Mouse (Mus musculus) neural tube, embryonic 15.5 days (tissue): ENCODE data around the gene Apom. TPM values are rescaled to one million over a fixed set of nuclear protein-coding genes. Genes with fewer than 3 reads are reported as not detected.
A peak's percentile ranks its signal among the peaks of the same experiment; 100 is the strongest.

Source experiments
- ATAC-seq: fragments of 200-750 bp; cut with Nextera tagmentation; 2 replicates; pipeline ENCODE4 v1.8.0; 2017; ENCODE audit warnings: mild to moderate bottlenecking, moderate TSS enrichment, moderate library complexity; ENCODE audit not compliant: low FRiP score
- H3K27ac ChIP-seq: fragments of 300-500 bp; sonication (generic); replicated peaks from 2 replicates; pipeline ENCODE4 v1.5.1; 2015; ENCODE audit warnings: mild to moderate bottlenecking, inconsistent platforms
- H3K27me3 ChIP-seq: fragments of 300-500 bp; sonication (generic); replicated peaks from 2 replicates; pipeline ENCODE4 v1.6.1; 2015; ENCODE audit warnings: inconsistent platforms
- H3K36me3 ChIP-seq: fragments of 300-500 bp; sonication (generic); 2 replicates; pipeline ENCODE4 v1.6.1; 2015; ENCODE audit warnings: inconsistent platforms
- H3K4me1 ChIP-seq: fragments of 300-500 bp; sonication (generic); 2 replicates; pipeline ENCODE4 v1.6.1; 2015; ENCODE audit warnings: inconsistent platforms
- H3K4me2 ChIP-seq: fragments of 300-500 bp; sonication (generic); 2 replicates; pipeline ENCODE4 v1.6.1; 2015; ENCODE audit warnings: inconsistent platforms, mild to moderate bottlenecking, moderate library complexity
- H3K4me3 ChIP-seq: fragments of 300-500 bp; sonication (generic); replicated peaks from 2 replicates; pipeline ENCODE4 v1.5.1; 2015; ENCODE audit warnings: mild to moderate bottlenecking, inconsistent platforms
- H3K9ac ChIP-seq: fragments of 300-500 bp; sonication (generic); replicated peaks from 2 replicates; pipeline ENCODE4 v1.6.1; 2015; ENCODE audit warnings: mild to moderate bottlenecking, inconsistent platforms
- H3K9me3 ChIP-seq: fragments of 300-500 bp; sonication (generic); replicated peaks from 2 replicates; pipeline ENCODE4 v1.6.1; 2016; ENCODE audit warnings: inconsistent platforms
- WGBS: fragments of 180-500 bp; shearing (Covaris S2); methylation state at CpG from one replicate; pipeline ENCODE4 v1.1.7; 2015; ENCODE audit warnings: mixed read lengths; 5-methylcytosine and 5-hydroxymethylcytosine counted together
- polyA plus RNA-seq: library from polyadenylated mRNA; unstranded; fragments of >200 nt; fragmentation: Nextera tagmentation; extraction: Ambion mirVana; gene quantifications from 2 replicates; pipeline ENCODE4 v1.2.1, GENCODE M21; 2015

The Apom gene
- polyA plus RNA-seq, 1 experiment from 2014 or later = 0.20 TPM

- Histone ChIP-seq H3K9me3 (no peaks in the 10 kb centered on the region), H3K9ac (no peak overlapping the region), H3K4me3 (no peak overlapping the region), H3K27ac (no peak overlapping the region), H3K27me3 (no peaks in the 10 kb centered on the region), H3K4me1 (peaks cover 4% of the 10 kb centered on the region; the same call in 1 of the 2 replicates), H3K36me3 (peaks cover 34% of the 10 kb centered on the region), H3K4me2 (peak overlapping the region; percentile 31)
- 25% methylated on average over 13 of the region's 13 CpGs for WGBS
- ATAC-seq = no peak
These were observed 26.0 kb downstream of the Apom start for GRCm38 (mm10) chr17:35105740-35106389.

- Histone ChIP-seq H3K9ac (no peak overlapping the region), H3K27ac (no peak overlapping the region), H3K4me3 (no peak overlapping the region), H3K4me2 (no peak overlapping the region), H3K9me3 (no peaks in the 10 kb centered on the region), H3K4me1 (peaks cover 4% of the 10 kb centered on the region; the same call in 1 of the 2 replicates), H3K36me3 (peaks cover 44% of the 10 kb centered on the region), H3K27me3 (no peaks in the 10 kb centered on the region)
- ATAC-seq = no peak
- WGBS = 80% methylated on average over 6 of the region's 6 CpGs
These were observed 27.1 kb downstream of the Apom start for GRCm38 (mm10) chr17:35104754-35105153.

- H3K4me2 ChIP-seq = no peak overlapping the region
- no peak overlapping the region for H3K9ac ChIP-seq
- H3K4me1 ChIP-seq = peaks cover 4% of the 10 kb centered on the region; the same call in 1 of the 2 replicates
- no peaks in the 10 kb centered on the region for H3K9me3 ChIP-seq
- H3K36me3 ChIP-seq = peaks cover 51% of the 10 kb centered on the region
- no peak overlapping the region for H3K27ac ChIP-seq
- H3K4me3 ChIP-seq = no peak overlapping the region
- 96% methylated on average over 7 of the region's 7 CpGs for WGBS
- ATAC-seq = no peak
- H3K27me3 ChIP-seq = no peaks in the 10 kb centered on the region
These were observed 27.8 kb downstream of the Apom start for GRCm38 (mm10) chr17:35104079-35104478.

DNA sequence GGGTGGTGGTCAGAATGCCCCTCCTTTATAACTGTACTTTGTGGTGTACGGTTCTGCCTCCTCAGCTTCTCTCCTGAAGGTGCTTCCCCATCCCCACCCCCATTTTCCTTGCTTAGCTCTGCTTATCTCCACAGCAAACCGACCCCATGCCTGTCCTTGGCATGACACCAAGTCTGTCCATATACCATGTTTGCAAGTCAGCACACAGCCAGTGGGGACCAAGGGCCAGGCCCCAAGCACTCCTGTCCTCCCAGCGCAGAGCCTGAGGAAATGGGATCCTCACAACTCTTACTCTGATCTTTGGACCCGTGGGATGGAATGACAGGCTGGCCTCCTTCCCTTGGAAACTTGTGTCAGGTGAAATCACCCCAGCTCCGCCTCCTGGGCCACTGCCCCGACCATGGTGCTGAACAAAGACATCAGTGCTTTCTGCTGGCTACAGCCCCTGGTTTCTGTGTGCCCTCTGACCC lies 28.6 kb downstream of the Apom start:
- Histone ChIP-seq H3K9ac (no peak overlapping the region), H3K27ac (no peak overlapping the region), H3K36me3 (peaks cover 58% of the 10 kb centered on the region), H3K9me3 (no peaks in the 10 kb centered on the region), H3K4me1 (peaks cover 4% of the 10 kb centered on the region; the same call in 1 of the 2 replicates), H3K27me3 (no peaks in the 10 kb centered on the region), H3K4me3 (no peak overlapping the region), H3K4me2 (no peak overlapping the region)
- no peak for ATAC-seq
- WGBS = 76% methylated on average over 6 of the region's 6 CpGs

DNA sequence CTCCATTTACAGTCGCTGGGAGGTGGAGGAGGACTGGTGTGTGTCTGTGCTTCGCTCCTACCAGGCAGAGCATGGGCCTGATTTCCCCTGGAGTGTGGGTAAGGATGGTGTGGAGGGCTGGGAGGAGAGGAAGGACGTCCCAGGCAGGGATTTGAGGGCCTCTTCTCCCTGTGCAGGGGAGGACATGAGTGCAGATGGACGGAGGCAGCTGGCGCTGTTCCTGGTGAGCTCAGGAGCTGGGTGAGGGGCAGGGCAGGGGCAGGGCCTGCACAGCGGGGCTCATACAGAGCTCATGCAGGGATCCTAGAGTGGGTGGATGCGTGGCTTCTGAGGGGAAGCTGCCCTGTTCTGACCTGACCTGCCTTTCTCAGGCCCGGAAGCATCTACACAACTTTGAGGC lies 29.6 kb downstream of the Apom start:
- Histone ChIP-seq H3K27ac (no peak overlapping the region), H3K27me3 (no peaks in the 10 kb centered on the region), H3K4me1 (peaks cover 4% of the 10 kb centered on the region; the same call in 1 of the 2 replicates), H3K9me3 (no peaks in the 10 kb centered on the region), H3K4me2 (no peak overlapping the region), H3K9ac (no peak overlapping the region), H3K36me3 (peaks cover 66% of the 10 kb centered on the region), H3K4me3 (no peak overlapping the region)
- WGBS = 78% methylated on average over 8 of the region's 8 CpGs
- no peak for ATAC-seq

- no peaks in the 10 kb centered on the region for H3K9me3 ChIP-seq
- no peak overlapping the region for H3K4me2 ChIP-seq
- 94% methylated on average over 11 of the region's 11 CpGs for WGBS
- H3K27ac ChIP-seq = no peak overlapping the region
- peaks cover 4% of the 10 kb centered on the region; the same call in 1 of the 2 replicates for H3K4me1 ChIP-seq
- H3K9ac ChIP-seq = no peak overlapping the region
- H3K4me3 ChIP-seq = no peak overlapping the region
- H3K27me3 ChIP-seq = no peaks in the 10 kb centered on the region
- peaks cover 77% of the 10 kb centered on the region for H3K36me3 ChIP-seq
- no peak for ATAC-seq
These were observed 30.7 kb downstream of the Apom start for GRCm38 (mm10) chr17:35101161-35101560.

DNA sequence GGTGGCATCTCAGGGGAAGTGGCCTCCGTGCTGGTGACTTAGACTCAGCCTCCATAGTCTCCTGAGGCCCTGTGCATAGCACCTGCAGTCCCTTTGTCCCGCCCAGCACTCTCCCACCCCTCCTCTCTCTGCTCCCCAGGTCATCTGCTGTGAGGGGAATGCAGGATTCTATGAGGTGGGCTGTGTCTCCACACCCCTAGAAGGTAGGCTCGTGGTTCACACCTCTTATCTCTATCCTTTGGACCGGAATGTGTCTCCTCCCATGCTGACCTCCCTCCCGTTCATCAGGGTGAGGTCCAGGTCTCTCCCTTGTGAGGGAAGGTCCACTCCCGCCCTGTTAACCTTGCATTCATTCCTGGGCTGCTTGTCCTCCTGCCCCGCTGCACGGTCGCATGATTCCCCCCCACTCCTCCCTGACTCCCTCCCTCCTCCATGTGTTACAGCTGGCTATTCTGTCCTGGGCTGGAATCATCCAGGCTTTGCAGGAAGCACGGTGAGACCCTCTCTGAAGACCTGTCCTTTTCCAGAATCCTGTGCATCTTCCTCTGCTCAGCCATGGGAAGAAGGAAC lies 31.6 kb downstream of the Apom start:
- Histone ChIP-seq H3K4me1 (no peaks in the 10 kb centered on the region), H3K27me3 (no peaks in the 10 kb centered on the region), H3K4me2 (no peak overlapping the region), H3K9ac (no peak overlapping the region), H3K4me3 (no peak overlapping the region), H3K36me3 (peaks cover 82% of the 10 kb centered on the region), H3K27ac (no peak overlapping the region), H3K9me3 (no peaks in the 10 kb centered on the region)
- no peak for ATAC-seq
- WGBS = 74% methylated on average over 10 of the region's 10 CpGs

GRCm38 (mm10) chr17:35097164-35097655 lies 34.6 kb downstream of the Apom start:
- Histone ChIP-seq H3K9ac (no peak overlapping the region), H3K27me3 (no peaks in the 10 kb centered on the region), H3K36me3 (peaks cover 92% of the 10 kb centered on the region), H3K27ac (no peak overlapping the region), H3K4me3 (no peak overlapping the region), H3K4me1 (no peaks in the 10 kb centered on the region), H3K9me3 (no peaks in the 10 kb centered on the region), H3K4me2 (no peak overlapping the region)
- no peak for ATAC-seq
- WGBS = 82% methylated on average over 12 of the region's 12 CpGs

GRCm38 (mm10) chr17:35096597-35096996 lies 35.3 kb downstream of the Apom start:
- H3K27me3 ChIP-seq = no peaks in the 10 kb centered on the region
- no peaks in the 10 kb centered on the region for H3K4me1 ChIP-seq
- H3K36me3 ChIP-seq = peaks cover 90% of the 10 kb centered on the region
- no peaks in the 10 kb centered on the region for H3K9me3 ChIP-seq
- ATAC-seq = no peak
- no peak overlapping the region for H3K9ac ChIP-seq
- no peak overlapping the region for H3K4me3 ChIP-seq
- H3K27ac ChIP-seq = no peak overlapping the region
- WGBS = 87% methylated on average over 12 of the region's 12 CpGs
- H3K4me2 ChIP-seq = no peak overlapping the region

DNA sequence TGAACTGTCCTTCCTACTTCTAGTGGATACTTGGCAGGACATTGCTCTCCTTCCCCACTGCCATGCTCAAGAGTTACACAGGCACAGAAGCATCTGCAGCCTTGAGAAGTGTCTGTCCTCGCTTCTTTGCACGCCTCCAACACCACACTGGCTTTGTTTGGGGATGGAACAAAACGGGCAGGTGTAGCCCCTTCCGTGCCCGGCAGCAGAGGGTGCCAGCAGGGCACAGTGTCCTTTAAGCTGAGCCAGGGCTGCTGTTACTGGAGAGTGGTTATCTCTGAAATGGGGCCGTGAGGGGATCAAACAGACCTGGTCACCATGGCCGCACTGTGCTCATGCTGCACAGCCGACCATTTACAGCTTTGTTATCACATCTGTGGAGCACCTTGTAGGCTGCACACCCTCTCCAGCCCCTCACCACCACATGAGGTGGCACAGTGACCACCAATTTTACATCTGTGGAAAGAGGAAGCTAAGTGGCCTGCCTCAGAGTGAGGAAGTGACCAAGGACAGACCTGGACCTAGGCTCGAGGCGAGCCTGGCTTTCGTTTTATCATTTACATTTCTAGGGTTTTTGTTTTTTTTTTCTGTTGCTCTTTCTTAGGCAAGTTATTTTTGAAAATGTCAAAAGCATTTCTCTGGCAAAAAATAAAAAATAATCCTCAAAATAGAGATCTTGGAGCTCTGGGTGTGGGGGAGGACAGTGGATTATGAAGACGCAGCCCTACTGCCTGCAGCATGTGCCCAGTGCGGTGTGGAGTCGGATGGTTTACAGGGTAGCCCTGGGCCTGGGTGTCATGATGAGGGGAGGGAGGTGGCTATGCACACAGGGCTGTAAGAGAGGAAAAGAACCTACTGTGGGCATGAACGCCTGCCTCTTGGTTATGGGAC lies 37.1 kb downstream of the Apom start:
- 94% methylated on average over 15 of the region's 15 CpGs for WGBS
- no peak for ATAC-seq
- H3K9ac ChIP-seq = no peak overlapping the region
- H3K4me1 ChIP-seq = peaks cover 14% of the 10 kb centered on the region
- H3K4me2 ChIP-seq = no peak overlapping the region
- H3K9me3 ChIP-seq = no peaks in the 10 kb centered on the region
- no peaks in the 10 kb centered on the region for H3K27me3 ChIP-seq
- peaks cover 80% of the 10 kb centered on the region for H3K36me3 ChIP-seq
- H3K27ac ChIP-seq = no peak overlapping the region
- H3K4me3 ChIP-seq = no peak overlapping the region

DNA sequence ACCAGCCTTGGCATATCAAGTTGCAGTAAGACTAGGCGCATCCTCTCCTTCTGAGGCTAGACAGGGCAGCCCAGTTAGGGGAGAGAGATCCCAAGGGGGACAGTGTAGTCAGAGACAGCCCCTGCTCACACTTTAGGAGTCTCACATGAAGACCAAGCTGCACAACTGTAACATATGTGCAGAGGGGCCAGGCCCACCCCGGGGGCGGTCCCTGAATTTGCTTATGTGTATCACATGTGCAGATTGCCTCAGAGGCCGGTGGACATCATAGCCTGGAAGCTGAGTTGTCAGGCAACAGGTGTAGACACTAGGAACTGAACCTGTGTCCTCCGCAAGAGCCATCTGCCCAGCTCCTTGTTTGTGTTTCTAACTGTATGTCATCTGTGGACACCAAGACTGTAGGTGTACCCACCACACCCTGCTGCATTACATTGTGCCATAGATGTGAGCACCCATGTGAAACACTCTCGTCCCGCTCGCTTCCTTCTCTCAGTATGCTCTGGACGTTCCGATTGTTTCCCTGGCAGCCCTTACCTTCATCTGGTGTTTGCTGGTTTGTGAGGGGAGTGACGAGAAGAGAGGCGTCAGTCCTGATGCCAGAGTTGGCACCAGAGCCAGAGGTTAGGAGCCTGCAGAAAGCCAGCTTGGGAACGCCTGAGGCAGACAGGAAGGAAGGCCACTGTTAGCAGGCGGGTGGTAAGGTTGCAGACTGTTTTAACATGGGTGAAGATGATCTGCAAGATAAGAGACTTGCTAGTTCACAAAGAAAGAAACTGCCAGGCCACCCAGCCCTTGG lies 39.2 kb downstream of the Apom start:
- Histone ChIP-seq H3K9me3 (no peaks in the 10 kb centered on the region), H3K27ac (no peak overlapping the region), H3K4me2 (no peak overlapping the region), H3K27me3 (no peaks in the 10 kb centered on the region), H3K9ac (no peak overlapping the region), H3K36me3 (peaks cover 62% of the 10 kb centered on the region), H3K4me3 (no peak overlapping the region), H3K4me1 (peaks cover 15% of the 10 kb centered on the region)
- ATAC-seq = no peak
- WGBS = 93% methylated on average over 14 of the region's 14 CpGs
